Mouse (Mus musculus): Measurements from ENCODE around the gene Sephs1. TPM values are rescaled to one million over a fixed set of nuclear protein-coding genes. Genes with fewer than 3 reads are reported as not detected.
"Not testable (repeated sequence)": the region's sequence is repeated elsewhere in the genome, so short reads cannot be mapped to it uniquely, and the experiment has no call there.

Gene Sephs1
- polyA plus RNA-seq, 1 experiment from 2014 or later = 71.6 TPM

DNA sequence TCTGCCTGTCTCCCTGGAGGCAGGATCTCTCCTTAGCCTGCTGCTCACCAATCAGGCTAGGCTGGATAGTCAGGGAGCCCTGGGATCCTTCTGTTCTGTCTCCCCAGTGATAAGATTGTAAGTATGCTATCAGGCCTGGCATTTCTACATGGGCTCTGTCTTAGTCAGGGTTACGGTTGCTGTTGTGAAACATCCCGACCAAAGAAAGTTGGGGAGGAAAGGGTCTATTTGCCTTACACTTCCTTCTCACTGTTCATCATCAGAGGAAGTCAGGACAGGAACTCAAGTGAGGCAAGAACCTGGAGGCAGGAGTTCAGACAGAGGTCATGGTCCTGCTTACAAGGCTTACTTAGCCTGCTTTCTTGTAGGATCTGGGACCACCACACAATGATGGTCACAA, 47.9 kb downstream of the Sephs1 start:
- ATAC-seq (ENCODE audit: insufficient number of reproducible peaks, low FRiP score, low TSS enrichment, low read depth) = no peak; the same call in 1 of the 2 replicates
- no peak overlapping the region for H3K9ac ChIP-seq
- no peaks in the 10 kb centered on the region for H3K4me1 ChIP-seq
- no peak overlapping the region for H3K4me3 ChIP-seq (replicated peaks)
- peaks cover 24% of the 10 kb centered on the region; the same call in 1 of the 2 replicates for H3K36me3 ChIP-seq
- no peak overlapping the region for H3K27ac ChIP-seq (replicated peaks)
- H3K27me3 ChIP-seq = no peaks in the 10 kb centered on the region
- H3K4me2 ChIP-seq (replicated peaks) = no peak overlapping the region
- H3K9me3 ChIP-seq (replicated peaks) = no peaks in the 10 kb centered on the region
- WGBS = 84% methylated on average over 2 of the region's 2 CpGs

DNA sequence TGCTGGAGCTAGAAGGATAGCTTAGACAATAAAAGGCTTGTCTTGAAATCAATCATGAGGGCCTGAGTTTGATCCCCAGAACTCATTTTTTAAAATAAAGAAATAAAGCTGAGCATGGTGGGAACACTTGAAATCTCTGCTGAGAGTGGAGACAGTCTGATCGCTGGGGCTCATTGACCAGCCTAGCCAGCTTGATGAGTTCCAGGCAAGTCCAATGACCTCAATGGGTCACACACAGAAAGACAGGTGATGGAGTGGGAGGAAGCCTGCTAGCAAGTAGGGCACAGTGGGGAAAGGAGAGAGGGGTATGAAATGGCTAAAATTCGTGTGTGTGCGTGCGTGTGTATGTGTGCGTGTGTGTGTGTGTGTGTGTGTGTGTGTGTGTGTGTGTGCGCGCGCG, 53.2 kb downstream of the Sephs1 start:
- Histone ChIP-seq H3K9ac (no peak overlapping the region), H3K4me3 (replicated peaks) (no peak overlapping the region), H3K27me3 (no peaks in the 10 kb centered on the region), H3K27ac (replicated peaks) (no peak overlapping the region), H3K4me1 (no peaks in the 10 kb centered on the region), H3K4me2 (replicated peaks) (no peak overlapping the region), H3K9me3 (replicated peaks) (no peaks in the 10 kb centered on the region), H3K36me3 (peaks cover 41% of the 10 kb centered on the region)
- ATAC-seq (ENCODE audit: insufficient number of reproducible peaks, low FRiP score, low TSS enrichment, low read depth) = no peak
- WGBS = 90% methylated on average over 9 of the region's 9 CpGs

DNA sequence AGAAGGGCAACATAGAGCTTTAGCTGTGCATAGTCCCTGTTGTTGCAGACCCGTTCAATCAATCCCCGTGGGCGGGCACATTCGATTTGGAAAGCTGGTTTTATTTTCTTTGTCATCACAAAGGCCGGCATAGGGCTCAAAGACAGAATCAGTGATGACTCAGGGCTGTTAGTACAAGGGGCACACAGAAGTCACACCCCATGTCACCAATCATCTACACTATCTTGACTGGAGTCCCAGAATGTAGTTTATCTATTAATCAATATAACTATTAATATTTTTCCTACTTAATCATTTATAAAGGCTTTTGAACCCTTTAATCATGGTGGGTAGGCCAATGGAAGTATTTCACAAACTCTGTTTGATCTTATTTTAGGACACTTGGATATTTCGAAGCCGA, 56.6 kb downstream of the Sephs1 start:
- H3K9ac ChIP-seq = no peak overlapping the region
- H3K27ac ChIP-seq (replicated peaks) = no peak overlapping the region
- ATAC-seq (ENCODE audit: insufficient number of reproducible peaks, low FRiP score, low TSS enrichment, low read depth) = no peak
- H3K36me3 ChIP-seq = peaks cover 23% of the 10 kb centered on the region
- no peak overlapping the region for H3K4me3 ChIP-seq (replicated peaks)
- H3K4me1 ChIP-seq = no peaks in the 10 kb centered on the region
- no peak overlapping the region for H3K4me2 ChIP-seq (replicated peaks)
- H3K27me3 ChIP-seq = no peaks in the 10 kb centered on the region
- H3K9me3 ChIP-seq (replicated peaks) = no peaks in the 10 kb centered on the region
- 85% methylated on average over 7 of the region's 7 CpGs for WGBS

DNA sequence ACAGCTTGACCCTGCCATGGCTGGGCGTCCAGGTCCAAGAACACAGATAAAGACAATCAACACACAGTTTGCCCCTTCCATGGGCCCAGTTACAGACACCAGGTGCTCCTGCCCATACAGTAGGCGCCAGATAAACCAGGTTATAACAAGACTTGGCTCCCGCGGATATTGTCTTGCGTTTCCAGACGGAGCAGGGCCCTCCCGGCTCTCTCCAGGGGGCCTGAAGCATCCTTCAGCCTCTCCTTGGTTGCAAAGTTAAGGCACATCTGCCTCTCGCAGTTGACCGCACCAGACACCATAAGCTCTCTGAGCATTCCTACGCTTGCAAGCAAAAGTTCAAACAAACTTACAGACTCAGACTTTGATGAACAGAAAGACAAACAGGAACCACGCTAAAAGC, 59.5 kb downstream of the Sephs1 start:
- no peak overlapping the region for H3K4me2 ChIP-seq (replicated peaks)
- 91% methylated on average over 11 of the region's 11 CpGs for WGBS
- H3K4me3 ChIP-seq (replicated peaks) = no peak overlapping the region
- H3K4me1 ChIP-seq = no peaks in the 10 kb centered on the region
- H3K36me3 ChIP-seq = peaks cover 23% of the 10 kb centered on the region
- no peaks in the 10 kb centered on the region for H3K27me3 ChIP-seq
- H3K27ac ChIP-seq (replicated peaks) = no peak overlapping the region
- H3K9me3 ChIP-seq (replicated peaks) = no peaks in the 10 kb centered on the region; the same call in 1 of the 2 replicates
- no peak for ATAC-seq (ENCODE audit: insufficient number of reproducible peaks, low FRiP score, low TSS enrichment, low read depth)
- H3K9ac ChIP-seq = no peak overlapping the region

DNA sequence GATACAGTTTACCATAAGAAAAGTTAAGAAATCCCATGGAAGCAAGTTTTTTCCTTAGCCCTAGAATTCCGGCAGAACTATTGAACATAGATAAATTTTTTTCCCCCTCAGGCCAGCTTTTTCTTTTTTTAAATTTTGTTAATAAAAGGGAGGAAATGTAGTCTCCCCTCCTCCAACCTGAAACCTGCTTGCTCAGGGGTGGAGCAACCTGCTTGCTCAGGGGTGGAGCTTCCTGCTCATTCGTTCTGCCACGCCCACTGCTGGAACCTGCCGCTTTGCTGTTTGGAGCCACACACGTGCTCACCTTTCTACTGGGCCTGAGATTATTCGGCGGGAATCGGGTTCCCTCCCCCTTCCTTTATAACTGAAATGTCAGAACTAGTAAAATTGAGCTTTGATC, 68.3 kb downstream of the Sephs1 start:
- H3K27ac ChIP-seq (replicated peaks); H3K36me3 ChIP-seq; H3K9ac ChIP-seq; ATAC-seq (ENCODE audit: insufficient number of reproducible peaks, low FRiP score, low TSS enrichment, low read depth); H3K9me3 ChIP-seq (replicated peaks); H3K4me1 ChIP-seq; H3K4me3 ChIP-seq (replicated peaks); H3K27me3 ChIP-seq; H3K4me2 ChIP-seq (replicated peaks): not testable (repeated sequence)
- WGBS = 75% methylated on average over 8 of the region's 8 CpGs

GRCm38 (mm10) chr2:4950986-4951385, 69.6 kb downstream of the Sephs1 start:
- Histone ChIP-seq H3K9ac (no peak overlapping the region), H3K27me3 (no peaks in the 10 kb centered on the region), H3K4me3 (replicated peaks) (no peak overlapping the region), H3K9me3 (replicated peaks) (no peaks in the 10 kb centered on the region), H3K4me1 (no peaks in the 10 kb centered on the region), H3K4me2 (replicated peaks) (no peak overlapping the region), H3K36me3 (no peaks in the 10 kb centered on the region), H3K27ac (replicated peaks) (no peak overlapping the region)
- 88% methylated on average over 2 of the region's 2 CpGs for WGBS
- no peak for ATAC-seq (ENCODE audit: insufficient number of reproducible peaks, low FRiP score, low TSS enrichment, low read depth)

GRCm38 (mm10) chr2:4954216-4954760, 72.9 kb downstream of the Sephs1 start:
- Histone ChIP-seq H3K4me3 (replicated peaks) (no peak overlapping the region), H3K27ac (replicated peaks) (no peak overlapping the region), H3K9ac (no peak overlapping the region), H3K36me3 (no peaks in the 10 kb centered on the region), H3K4me1 (no peaks in the 10 kb centered on the region), H3K9me3 (replicated peaks) (no peaks in the 10 kb centered on the region), H3K4me2 (replicated peaks) (no peak overlapping the region), H3K27me3 (no peaks in the 10 kb centered on the region)
- ATAC-seq (ENCODE audit: insufficient number of reproducible peaks, low FRiP score, low TSS enrichment, low read depth) = no peak
- 62% methylated on average over 6 of the region's 6 CpGs for WGBS

GRCm38 (mm10) chr2:4958039-4958438, 76.7 kb downstream of the Sephs1 start:
- 81% methylated on average over 12 of the region's 12 CpGs for WGBS
- H3K9ac ChIP-seq = no peak overlapping the region
- no peaks in the 10 kb centered on the region for H3K9me3 ChIP-seq (replicated peaks)
- H3K27ac ChIP-seq (replicated peaks) = no peak overlapping the region
- no peaks in the 10 kb centered on the region for H3K27me3 ChIP-seq
- H3K4me3 ChIP-seq (replicated peaks) = no peak overlapping the region
- no peak overlapping the region for H3K4me2 ChIP-seq (replicated peaks)
- H3K36me3 ChIP-seq = no peaks in the 10 kb centered on the region
- no peaks in the 10 kb centered on the region for H3K4me1 ChIP-seq
- ATAC-seq (ENCODE audit: insufficient number of reproducible peaks, low FRiP score, low TSS enrichment, low read depth) = no peak

Other genes starting within 250 kb of the Sephs1 start
- 36.6 and 37.9 TPM in 2 replicates for gene Prpf18, start 229.5 kb upstream of the Sephs1 start, polyA plus RNA-seq (2015; fragmentation: Nextera tagmentation; extraction: Ambion mirVana)
- 3.0 and 3.1 TPM in 2 replicates for gene Bend7, start 163.7 kb upstream of the Sephs1 start, polyA plus RNA-seq (2015; fragmentation: Nextera tagmentation; extraction: Ambion mirVana)
- gene Phyh, start 37.5 kb downstream of the Sephs1 start, polyA plus RNA-seq (2015; fragmentation: Nextera tagmentation; extraction: Ambion mirVana) = 44.5 and 46.5 TPM in 2 replicates
- gene Ucma, start 94.6 kb downstream of the Sephs1 start, polyA plus RNA-seq (2015; fragmentation: Nextera tagmentation; extraction: Ambion mirVana) = 1.2 and 1.3 TPM in 2 replicates
- 19.8 and 21.1 TPM in 2 replicates for gene Mcm10, start 131.2 kb downstream of the Sephs1 start, polyA plus RNA-seq (2015; fragmentation: Nextera tagmentation; extraction: Ambion mirVana)
- 7.6 and 8.7 TPM in 2 replicates for gene Optn, start 182.5 kb downstream of the Sephs1 start, polyA plus RNA-seq (2015; fragmentation: Nextera tagmentation; extraction: Ambion mirVana)

Data from embryonic facial prominence, embryonic 15.5 days (tissue).